Mouse (Mus musculus): Measurements from ENCODE around the gene Olfr622. TPM values are rescaled to one million over a fixed set of nuclear protein-coding genes. Genes with fewer than 3 reads are reported as not detected.

The Olfr622 gene
- polyA plus RNA-seq, 1 experiment: not detected

DNA sequence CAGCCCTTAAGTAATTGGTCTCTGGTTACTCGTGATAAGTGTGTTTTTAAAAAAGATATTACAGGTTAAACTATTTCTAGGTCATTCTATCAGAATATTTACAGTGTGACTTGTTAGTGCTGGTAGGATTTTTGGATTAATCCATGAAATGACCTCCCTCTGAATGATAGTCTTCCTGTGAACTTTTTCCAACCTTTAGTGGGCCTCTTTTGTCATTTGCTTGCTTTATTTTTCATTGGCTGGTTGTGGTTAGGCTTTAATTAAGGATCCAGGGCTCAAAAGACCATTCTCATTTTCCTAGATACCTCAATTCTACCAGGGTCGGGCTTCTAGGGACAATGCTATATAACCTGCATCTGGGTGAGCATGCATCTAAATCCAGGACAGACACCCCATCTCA, 52.7 kb downstream of the Olfr622 start, which contains the start of gene Olfr618:
TSS of gene Olfr618 (plus strand) at position 301 of the 400 bp plus-strand sequence.
- no peaks in the 10 kb centered on the region for H3K4me1 ChIP-seq (ENCODE audit: control insufficient read depth, insufficient read depth, low read length)
- H3K27ac ChIP-seq (ENCODE audit: insufficient read depth, low read depth, low read length): no peak within 1 kb of the TSS
- H3K4me3 ChIP-seq (ENCODE audit: insufficient read depth, low read depth, low read length): no peak within 1 kb of the TSS
- TF ChIP-seq POLR2A (IDR thresholded peaks at IDR 0.05; ENCODE audit: insufficient read depth, low read depth, low read length) (no peak), CTCF (IDR thresholded peaks at IDR 0.05; ENCODE audit: insufficient read depth, low read depth, low read length) (no peak)
- 50% methylated on average over 2 of the region's 2 CpGs for WGBS

Other genes with a start within 250 kb of the Olfr622 start
- gene Usp17lc, start 227.6 kb downstream of the Olfr622 start, polyA plus RNA-seq (2012; ENCODE audit: insufficient read depth, insufficient read length, low replicate concordance, missing spikeins): not detected in 2 replicates
- not detected in 2 replicates for gene Olfr605, start 197.3 kb downstream of the Olfr622 start, polyA plus RNA-seq (2012; ENCODE audit: insufficient read depth, insufficient read length, low replicate concordance, missing spikeins)
- not detected in 2 replicates for gene Olfr606, start 193.7 kb downstream of the Olfr622 start, polyA plus RNA-seq (2012; ENCODE audit: insufficient read depth, insufficient read length, low replicate concordance, missing spikeins)
- gene Olfr607, start 178.6 kb downstream of the Olfr622 start, polyA plus RNA-seq (2012; ENCODE audit: insufficient read depth, insufficient read length, low replicate concordance, missing spikeins): not detected in 2 replicates
- gene Olfr608, start 172.8 kb downstream of the Olfr622 start, polyA plus RNA-seq (2012; ENCODE audit: insufficient read depth, insufficient read length, low replicate concordance, missing spikeins): not detected in 2 replicates
- gene Olfr609, start 144.6 kb downstream of the Olfr622 start, polyA plus RNA-seq (2012; ENCODE audit: insufficient read depth, insufficient read length, low replicate concordance, missing spikeins): not detected in 2 replicates
- not detected in 2 replicates for gene Olfr610, start 130.6 kb downstream of the Olfr622 start, polyA plus RNA-seq (2012; ENCODE audit: insufficient read depth, insufficient read length, low replicate concordance, missing spikeins)
- gene Olfr611, start 121.9 kb downstream of the Olfr622 start, polyA plus RNA-seq (2012; ENCODE audit: insufficient read depth, insufficient read length, low replicate concordance, missing spikeins): not detected in 2 replicates
- not detected in 2 replicates for gene Olfr612, start 100.0 kb downstream of the Olfr622 start, polyA plus RNA-seq (2012; ENCODE audit: insufficient read depth, insufficient read length, low replicate concordance, missing spikeins)
- gene Olfr613, start 94.6 kb downstream of the Olfr622 start, polyA plus RNA-seq (2012; ENCODE audit: insufficient read depth, insufficient read length, low replicate concordance, missing spikeins): not detected in 2 replicates
- gene Olfr615, start 86.6 kb downstream of the Olfr622 start, polyA plus RNA-seq (2012; ENCODE audit: insufficient read depth, insufficient read length, low replicate concordance, missing spikeins): not detected in 2 replicates
- not detected in 2 replicates for gene Olfr616, start 73.6 kb downstream of the Olfr622 start, polyA plus RNA-seq (2012; ENCODE audit: insufficient read depth, insufficient read length, low replicate concordance, missing spikeins)
- gene Olfr617, start 69.6 kb downstream of the Olfr622 start, polyA plus RNA-seq (2012; ENCODE audit: insufficient read depth, insufficient read length, low replicate concordance, missing spikeins): not detected in 2 replicates
- gene Olfr618, start 52.6 kb downstream of the Olfr622 start, polyA plus RNA-seq (2012; ENCODE audit: insufficient read depth, insufficient read length, low replicate concordance, missing spikeins): not detected in 2 replicates
- not detected in 2 replicates for gene Olfr619, start 42.1 kb downstream of the Olfr622 start, polyA plus RNA-seq (2012; ENCODE audit: insufficient read depth, insufficient read length, low replicate concordance, missing spikeins)
- not detected in 2 replicates for gene Olfr620, start 30.2 kb downstream of the Olfr622 start, polyA plus RNA-seq (2012; ENCODE audit: insufficient read depth, insufficient read length, low replicate concordance, missing spikeins)
- not detected in 2 replicates for gene Olfr623, start 21.0 kb upstream of the Olfr622 start, polyA plus RNA-seq (2012; ENCODE audit: insufficient read depth, insufficient read length, low replicate concordance, missing spikeins)
- gene Olfr624, start 28.5 kb upstream of the Olfr622 start, polyA plus RNA-seq (2012; ENCODE audit: insufficient read depth, insufficient read length, low replicate concordance, missing spikeins): not detected in 2 replicates
- gene Olfr625-ps1, start 40.0 kb upstream of the Olfr622 start, polyA plus RNA-seq (2012; ENCODE audit: insufficient read depth, insufficient read length, low replicate concordance, missing spikeins): not detected in 2 replicates
- gene Olfr243, start 72.0 kb upstream of the Olfr622 start, polyA plus RNA-seq (2012; ENCODE audit: insufficient read depth, insufficient read length, low replicate concordance, missing spikeins): not detected in 2 replicates
- not detected in 2 replicates for gene Olfr628, start 87.7 kb upstream of the Olfr622 start, polyA plus RNA-seq (2012; ENCODE audit: insufficient read depth, insufficient read length, low replicate concordance, missing spikeins)
- gene Olfr629, start 102.2 kb upstream of the Olfr622 start, polyA plus RNA-seq (2012; ENCODE audit: insufficient read depth, insufficient read length, low replicate concordance, missing spikeins): not detected in 2 replicates
- not detected in 2 replicates for gene Olfr630, start 114.6 kb upstream of the Olfr622 start, polyA plus RNA-seq (2012; ENCODE audit: insufficient read depth, insufficient read length, low replicate concordance, missing spikeins)
- not detected in 2 replicates for gene Olfr69, start 128.9 kb upstream of the Olfr622 start, polyA plus RNA-seq (2012; ENCODE audit: insufficient read depth, insufficient read length, low replicate concordance, missing spikeins)
- not detected in 2 replicates for gene Olfr68, start 137.0 kb upstream of the Olfr622 start, polyA plus RNA-seq (2012; ENCODE audit: insufficient read depth, insufficient read length, low replicate concordance, missing spikeins)
- not detected in 2 replicates for gene Olfr67, start 149.1 kb upstream of the Olfr622 start, polyA plus RNA-seq (2012; ENCODE audit: insufficient read depth, insufficient read length, low replicate concordance, missing spikeins)
- gene Hbb-bt, start 171.3 kb upstream of the Olfr622 start, polyA plus RNA-seq (2012; ENCODE audit: insufficient read depth, insufficient read length, low replicate concordance, missing spikeins): not detected in 2 replicates
- gene Hbb-bs, start 185.4 kb upstream of the Olfr622 start, polyA plus RNA-seq (2012; ENCODE audit: insufficient read depth, insufficient read length, low replicate concordance, missing spikeins): not detected in 2 replicates
- gene Hbb-bh2, start 197.8 kb upstream of the Olfr622 start, polyA plus RNA-seq (2012; ENCODE audit: insufficient read depth, insufficient read length, low replicate concordance, missing spikeins): not detected in 2 replicates
- not detected in 2 replicates for gene Hbb-bh1, start 200.5 kb upstream of the Olfr622 start, polyA plus RNA-seq (2012; ENCODE audit: insufficient read depth, insufficient read length, low replicate concordance, missing spikeins)
- gene Hbb-y, start 210.5 kb upstream of the Olfr622 start, polyA plus RNA-seq (2012; ENCODE audit: insufficient read depth, insufficient read length, low replicate concordance, missing spikeins): not detected in 2 replicates
- not detected in 2 replicates for gene Olfr66, start 243.6 kb upstream of the Olfr622 start, polyA plus RNA-seq (2012; ENCODE audit: insufficient read depth, insufficient read length, low replicate concordance, missing spikeins)